Mouse (Mus musculus): ENCODE measurements around the gene Dap. TPM values are rescaled to one million over a fixed set of nuclear protein-coding genes. Genes with fewer than 3 reads are reported as not detected.

The Dap gene
- total RNA-seq, 2 experiments from 2014 or later, result 43.5 to 46.5 TPM

GRCm38 (mm10) chr15:31305181-31305580 lies 81.1 kb downstream of the Dap start:
- DNase-seq, result peak; percentile 30

- DNase-seq, result no peak
These were observed 82.6 kb downstream of the Dap start for GRCm38 (mm10) chr15:31306726-31307125.

GRCm38 (mm10) chr15:31309526-31309925 lies 85.4 kb downstream of the Dap start:
- no peak for DNase-seq

DNA sequence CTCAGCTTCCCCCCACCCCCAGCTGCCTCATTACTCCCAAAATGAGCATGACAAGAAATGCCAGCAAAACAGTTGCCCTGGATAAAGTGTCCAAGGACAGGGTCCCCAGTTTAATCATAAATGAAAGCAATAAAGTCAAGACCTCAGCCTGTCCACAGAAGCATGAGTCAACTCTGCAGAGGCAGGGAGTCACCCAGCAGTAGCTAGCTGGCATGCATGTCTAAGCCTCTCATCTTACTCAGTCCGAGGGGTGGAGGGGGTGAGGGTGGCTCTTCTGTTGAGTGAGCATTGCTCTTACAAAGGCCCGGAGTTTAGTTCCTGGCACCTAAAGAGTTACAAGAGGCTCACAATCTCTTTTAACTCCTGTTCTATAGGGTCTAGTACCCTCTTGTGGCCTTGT lies 87.9 kb downstream of the Dap start:
- no peak for DNase-seq

DNA sequence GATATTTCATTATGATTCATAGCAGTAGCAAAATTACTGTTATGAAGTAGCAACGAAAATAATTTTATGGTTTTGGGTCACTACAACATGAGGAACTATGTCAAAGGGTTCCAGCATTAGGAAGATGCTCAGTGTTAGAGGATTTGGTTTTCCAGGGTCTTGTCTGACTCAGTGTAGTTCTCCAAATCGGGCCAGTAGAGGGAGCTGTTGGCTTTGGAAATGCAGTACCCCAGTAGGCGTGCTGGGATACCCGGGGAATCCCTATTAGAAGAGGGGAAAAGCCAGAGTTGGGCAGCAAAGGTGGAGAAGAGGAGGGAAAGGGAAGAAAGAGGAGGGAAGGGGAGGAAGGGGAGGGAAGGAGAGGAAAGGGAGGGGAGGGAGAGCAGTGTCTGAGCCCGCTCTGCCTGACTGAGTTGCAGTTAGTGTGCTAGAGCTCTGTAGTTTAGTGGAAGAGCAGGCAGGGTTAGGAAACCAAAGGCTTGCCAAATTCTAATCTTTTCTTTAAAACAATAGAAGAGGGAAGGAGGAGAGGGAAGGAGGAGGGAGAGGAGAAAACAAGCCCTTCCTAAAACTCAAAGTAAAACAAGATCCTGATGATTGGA lies 91.6 kb downstream of the Dap start:
- peak; percentile 92 for DNase-seq

GRCm38 (mm10) chr15:31317056-31317805 lies 93.1 kb downstream of the Dap start:
- no peak for DNase-seq

- DNase-seq, result no peak
These were observed 94.2 kb downstream of the Dap start for GRCm38 (mm10) chr15:31318158-31318955.

- no peak for DNase-seq
These were observed 94.9 kb downstream of the Dap start for GRCm38 (mm10) chr15:31319046-31319445.

DNA sequence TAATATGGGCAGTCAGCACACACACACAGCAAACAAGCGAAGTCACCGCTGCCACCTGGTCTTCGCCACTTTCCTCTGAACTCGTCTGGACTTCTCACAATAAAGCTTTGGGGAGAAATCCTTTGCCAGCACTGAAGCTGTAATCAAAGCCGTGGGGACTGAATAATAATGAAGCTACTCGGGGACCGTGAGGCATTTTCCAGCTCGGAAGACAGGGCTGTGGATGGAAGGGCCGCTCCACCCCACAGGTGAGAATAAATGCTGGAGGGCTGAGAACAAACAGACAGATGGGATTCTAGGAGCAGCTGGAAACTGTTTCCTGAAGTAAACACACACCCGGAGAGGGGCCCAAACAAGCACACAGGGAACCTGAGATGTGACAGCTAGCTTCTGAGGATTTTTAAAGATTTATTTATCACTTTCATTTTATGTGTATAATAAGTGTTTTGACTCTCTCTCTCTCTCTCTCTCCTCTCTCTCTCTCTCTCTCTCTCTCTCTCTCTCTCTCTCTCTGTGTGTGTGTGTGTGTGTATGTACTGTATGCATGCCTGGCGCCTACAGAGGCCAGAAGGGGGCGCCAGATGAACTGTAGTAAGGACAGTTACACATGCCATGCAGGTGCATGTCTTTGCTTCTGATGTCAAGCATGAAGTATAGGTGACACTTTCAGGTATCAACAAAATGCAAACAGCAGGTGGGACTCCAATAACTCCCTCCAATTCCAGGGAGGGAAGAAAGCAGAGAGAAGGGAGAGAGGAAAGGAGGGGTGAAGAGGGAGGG lies 96.7 kb downstream of the Dap start:
- DNase-seq, result no peak

- DNase-seq, result peak; percentile 33
These were observed 99.6 kb downstream of the Dap start for GRCm38 (mm10) chr15:31323684-31324083.

Other genes with a start within 250 kb of the Dap start
- 10 to 100 TPM; 12.8 to 13.4 TPM for gene Ankrd33b, start 143.4 kb downstream of the Dap start, total RNA-seq (2021)
- under 1 TPM; 0.38 TPM for gene Ropn1l, start 229.4 kb downstream of the Dap start, total RNA-seq (2021)

Data from heart, postnatal 4 days (tissue).